Mouse (Mus musculus) kidney, adult 2 months (tissue): Measurements from ENCODE around the gene Cartpt.

Experiments used
- CTCF ChIP-seq: fragments of 200-500 bp; conservative IDR thresholded peaks from 2 replicates; pipeline ENCODE4 v1.5.1; 2011; ENCODE audit warnings: low read depth, mild to moderate bottlenecking, control low read depth, low read length, moderate library complexity, mixed read lengths; ENCODE audit not compliant: insufficient read depth, insufficient read length
- POLR2A ChIP-seq: fragments of 200-500 bp; IDR thresholded peaks from one replicate; pipeline ENCODE4 v1.6.1; 2011; ENCODE audit warnings: low read depth, low read length, control low read depth

DNA sequence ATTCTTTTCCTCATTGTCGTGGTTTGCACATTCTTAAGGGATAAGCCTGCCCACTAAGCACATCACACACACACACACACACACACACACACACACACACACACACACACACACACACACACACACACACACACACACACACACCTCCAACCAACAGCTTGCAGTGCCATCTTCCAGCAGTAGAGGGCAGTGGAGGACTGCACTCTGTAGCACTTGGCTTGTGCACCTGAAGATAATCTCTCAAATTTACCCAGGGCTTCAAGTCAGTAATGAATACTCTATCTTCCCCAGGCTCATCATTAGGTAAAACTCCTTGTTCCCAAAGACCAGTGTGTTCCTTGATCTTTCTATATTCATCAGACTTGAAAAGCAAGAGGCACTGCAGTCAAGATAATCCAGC lies 41.8 kb downstream of the Cartpt start:
- peak; percentile 71 for TF ChIP-seq CTCF
- TF ChIP-seq POLR2A = no peak
